Mouse (Mus musculus): ENCODE results near the gene Pik3cb.

Gene Pik3cb

DNA sequence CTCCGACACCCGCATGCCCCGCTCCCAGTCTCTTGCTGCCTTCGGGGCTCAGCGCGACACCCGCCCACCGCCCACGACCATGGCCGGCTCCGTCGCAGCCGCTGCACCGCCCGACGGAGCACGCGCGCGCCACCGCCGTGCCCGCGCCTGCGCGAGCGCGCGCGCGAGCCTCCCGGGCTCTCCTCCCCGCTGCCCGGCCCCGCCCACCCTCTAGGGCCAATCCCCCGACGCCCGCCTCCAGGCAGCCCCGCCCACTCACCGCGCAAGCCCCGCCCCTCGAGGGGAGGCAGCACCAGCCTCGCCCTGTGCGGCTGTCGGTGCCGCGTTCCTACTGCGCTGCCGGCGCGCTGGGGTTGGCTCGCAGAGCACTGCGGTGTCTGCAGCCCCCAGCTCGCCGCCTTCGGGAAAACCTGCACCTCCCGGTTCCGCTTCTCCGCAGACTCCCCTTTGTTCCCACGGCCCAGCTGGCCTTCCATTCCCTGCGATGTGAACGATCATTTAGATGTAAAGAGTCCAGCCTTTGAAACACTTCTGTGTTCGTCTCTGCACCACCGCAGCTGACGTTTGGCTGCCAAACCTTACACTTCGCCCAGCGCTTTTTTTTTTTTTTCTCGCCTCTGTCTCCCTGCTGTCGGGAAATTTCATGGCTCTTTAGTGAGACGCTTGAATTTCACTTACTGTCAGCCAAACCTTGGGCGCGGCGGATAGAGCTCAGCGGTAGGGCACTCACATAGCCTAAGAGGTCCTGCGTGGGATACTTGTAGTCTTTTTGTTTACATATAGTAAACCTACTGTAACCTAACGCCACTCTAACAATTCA, at the start of gene Pik3cb:
Gene Pik3cb (minus strand): TSS at position 559 of the 820 bp plus-strand sequence.
- in situ Hi-C loops (cut with MboI, MseI): loop anchor here (5.0 kb wide), 1 partner anchor 102 kb away; the partner anchor contains the start of gene Cep70

DNA sequence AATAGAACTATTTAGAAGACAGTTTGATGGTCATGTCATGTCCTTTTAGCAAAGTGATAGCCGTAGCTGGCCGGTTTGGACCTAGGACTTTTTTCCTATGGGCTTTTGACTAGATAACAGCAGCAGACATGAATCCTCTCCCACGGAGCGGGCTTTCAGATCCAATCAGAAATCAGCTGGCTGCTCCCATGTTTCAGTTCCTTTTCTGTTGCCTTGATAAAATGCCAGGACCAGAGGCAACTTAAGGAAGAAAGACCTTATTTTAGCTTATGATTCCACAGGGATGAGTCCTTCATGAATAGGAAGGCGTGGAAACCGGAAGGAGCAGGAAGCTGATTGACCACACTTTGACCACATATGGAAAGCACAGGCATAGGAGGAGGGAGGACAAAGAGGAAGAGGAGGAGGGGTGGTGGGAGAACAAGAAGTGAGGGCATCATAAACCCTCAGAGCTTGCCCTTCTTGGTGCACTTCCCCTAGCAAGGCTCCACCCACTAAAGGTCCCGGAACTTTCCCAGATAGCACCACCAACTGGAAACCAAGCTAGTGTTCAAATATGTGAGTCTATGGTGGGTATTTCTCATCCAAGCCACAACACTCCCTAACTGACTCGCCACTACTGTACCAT, 42.7 kb upstream of the Pik3cb start:
- in situ Hi-C loops (cut with MboI, MseI): loop anchor here (25.0 kb wide), 1 partner anchor 1296 kb away; no protein-coding TSS in a partner anchor

DNA sequence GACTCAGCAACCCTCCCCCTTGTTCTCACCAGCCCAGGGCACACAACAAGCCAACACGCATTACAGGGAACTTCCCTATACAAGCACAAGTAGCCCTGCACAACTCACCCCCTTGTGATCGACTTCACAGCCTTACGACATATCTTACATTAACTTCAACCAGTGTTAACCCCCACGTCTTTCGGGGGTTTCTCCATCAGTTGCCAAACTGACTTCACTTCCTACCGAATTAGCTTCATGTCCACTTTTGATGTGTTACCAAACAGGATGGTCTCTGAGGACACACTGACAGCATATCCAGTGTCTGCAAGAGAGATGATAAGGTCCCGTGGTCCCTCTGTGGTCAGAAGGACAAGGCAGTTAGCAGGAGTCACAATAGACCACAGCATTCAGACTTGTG, 41.7 kb upstream of the Pik3cb start:
- in situ Hi-C loops (cut with MboI, MseI): loop anchor here (25.0 kb wide), 1 partner anchor 1295 kb away; no protein-coding TSS in a partner anchor

DNA sequence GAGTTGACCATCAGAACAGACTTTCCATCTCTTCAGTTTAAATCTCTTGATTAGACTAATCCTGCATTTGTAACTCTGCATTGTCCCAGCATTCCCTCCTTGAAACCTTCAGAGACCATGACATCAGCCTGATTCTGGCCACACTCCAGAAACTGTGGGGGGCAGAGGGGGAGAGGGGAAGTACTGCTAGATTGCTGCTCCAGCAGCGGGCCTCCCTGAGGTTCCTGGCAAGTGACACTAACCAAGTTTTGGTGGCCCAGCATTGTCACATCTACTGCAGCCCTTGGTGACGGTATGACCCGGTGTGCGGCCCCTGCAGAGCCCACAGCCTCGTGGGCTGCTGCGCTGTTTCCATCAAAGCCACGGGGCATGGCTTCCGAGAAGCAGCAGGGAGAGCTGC, 39.9 kb upstream of the Pik3cb start:
- in situ Hi-C loops (cut with MboI, MseI): loop anchor here (25.0 kb wide), 1 partner anchor 1293 kb away; no protein-coding TSS in a partner anchor

DNA sequence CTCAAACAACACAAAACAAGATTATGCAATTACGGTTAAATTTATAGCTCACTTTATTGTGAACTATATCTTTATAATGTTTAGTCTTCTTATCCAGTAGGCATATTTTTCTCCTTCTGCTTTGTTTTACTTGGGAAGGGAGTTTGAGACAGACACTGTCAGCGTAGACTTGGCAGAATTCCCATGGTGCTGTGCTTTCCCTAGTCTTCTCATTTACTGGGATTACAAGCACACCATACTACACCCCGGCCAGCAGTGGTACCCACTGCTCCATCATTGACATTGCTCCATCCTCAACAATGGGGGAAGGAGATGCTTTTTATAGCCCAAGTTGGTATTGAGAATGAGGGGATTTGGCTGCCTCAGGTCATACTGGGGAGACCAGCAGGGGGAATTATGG, 38.3 kb upstream of the Pik3cb start:
- in situ Hi-C loops (cut with MboI, MseI): loop anchor here (25.0 kb wide), 1 partner anchor 1291 kb away; no protein-coding TSS in a partner anchor

DNA sequence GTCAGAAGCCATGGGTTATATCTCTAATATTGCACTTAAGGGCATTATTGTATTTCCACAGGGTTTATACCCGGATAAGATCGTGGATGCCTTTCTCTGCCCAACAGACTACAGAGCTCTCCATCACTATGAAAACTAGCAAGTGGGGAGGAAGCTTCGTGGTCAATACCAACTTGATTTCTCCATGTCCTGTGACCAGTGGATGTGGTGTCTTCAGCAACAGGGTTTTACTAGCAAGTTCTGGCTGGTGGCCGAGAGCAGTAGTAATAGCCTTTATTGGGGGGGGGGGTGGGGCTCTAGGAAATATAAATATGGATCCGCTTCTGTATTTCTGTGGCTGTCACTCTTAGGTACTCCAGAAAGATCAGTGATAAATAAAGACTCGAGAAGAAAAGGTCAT, 35.4 kb upstream of the Pik3cb start:
- in situ Hi-C loops (cut with MboI, MseI): loop anchor here (25.0 kb wide), 1 partner anchor 1288 kb away; no protein-coding TSS in a partner anchor

DNA sequence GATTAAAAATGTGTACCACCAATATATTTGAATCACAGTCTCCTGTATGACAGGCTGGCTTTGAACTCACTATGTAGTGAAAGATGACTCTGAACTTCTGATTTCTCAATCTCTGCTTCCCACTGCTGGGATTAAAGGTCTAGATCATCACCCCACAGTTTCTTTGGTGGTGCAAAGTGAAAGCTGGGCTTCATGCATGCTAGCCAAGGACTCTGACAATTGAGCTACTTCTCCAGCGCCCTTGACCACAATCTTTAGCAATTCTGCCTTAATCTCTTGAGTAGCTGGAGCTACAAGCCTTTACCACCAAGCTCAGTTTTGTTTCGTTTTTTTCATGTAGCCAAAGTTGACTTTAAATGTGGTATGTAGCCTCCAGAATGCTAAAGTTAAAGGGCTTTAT, 32.4 kb upstream of the Pik3cb start:
- in situ Hi-C loops (cut with MboI, MseI): no loop called here

DNA sequence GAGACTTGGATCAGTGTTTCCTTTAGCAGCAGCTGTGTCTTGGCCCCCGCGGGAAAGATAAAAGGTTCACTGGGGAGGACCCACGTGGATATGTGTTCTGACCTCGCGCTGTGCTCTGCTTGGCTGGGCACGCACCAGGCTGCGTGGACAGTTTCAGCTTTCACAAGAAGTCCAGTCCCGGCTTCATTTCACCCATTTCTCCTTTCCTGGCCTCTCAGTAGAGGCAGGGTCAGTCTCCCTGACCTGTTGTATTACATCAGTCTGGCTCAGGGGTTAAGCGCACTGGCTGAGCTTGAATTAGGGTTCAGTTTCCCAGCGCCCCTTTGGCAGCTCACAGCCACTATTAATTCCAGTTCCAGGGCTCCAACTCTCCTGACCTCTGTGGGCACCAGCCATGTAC, 30.8 kb upstream of the Pik3cb start:
- in situ Hi-C loops (cut with MboI, MseI): no loop called here

DNA sequence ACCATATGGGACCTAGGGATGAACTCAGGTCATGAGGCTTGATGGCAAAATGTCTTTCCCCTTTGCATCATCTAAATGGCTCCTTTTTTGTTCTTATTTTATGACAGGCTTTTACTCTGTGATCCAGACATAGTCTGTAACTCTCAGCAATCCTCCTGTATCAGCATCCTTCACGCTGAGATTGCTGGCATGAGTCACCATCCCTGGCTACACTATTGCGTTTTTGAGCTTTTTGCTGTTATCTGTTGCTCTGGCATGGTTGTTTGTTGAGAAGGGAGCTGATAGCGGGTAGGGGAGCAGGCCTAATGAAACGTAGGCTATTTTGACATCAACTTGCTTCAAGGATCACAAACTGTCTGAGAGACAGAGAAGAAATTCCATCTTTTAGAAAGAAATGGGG, 28.6 kb upstream of the Pik3cb start:
- in situ Hi-C loops (cut with MboI, MseI): no loop called here

DNA sequence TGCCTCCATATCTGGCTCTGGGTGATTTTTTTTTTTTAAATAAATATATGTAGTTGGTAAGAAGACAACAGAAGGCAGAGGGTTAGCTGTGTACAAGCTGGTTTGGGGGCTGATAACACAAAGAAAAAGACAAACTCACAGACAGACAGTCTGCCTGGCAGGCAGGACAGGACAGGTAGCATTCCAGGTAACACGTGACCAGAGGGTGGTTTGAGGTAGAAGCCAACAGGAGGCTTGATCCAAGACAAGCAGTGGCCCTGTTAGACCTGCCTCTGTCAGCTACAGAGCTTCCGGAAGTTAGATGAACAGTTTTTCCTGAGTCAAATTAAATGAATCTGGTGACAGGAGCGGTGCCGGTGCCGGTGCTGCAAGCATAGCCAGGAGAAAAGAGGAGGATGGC, 26.5 kb upstream of the Pik3cb start:
- in situ Hi-C loops (cut with MboI, MseI): no loop called here

DNA sequence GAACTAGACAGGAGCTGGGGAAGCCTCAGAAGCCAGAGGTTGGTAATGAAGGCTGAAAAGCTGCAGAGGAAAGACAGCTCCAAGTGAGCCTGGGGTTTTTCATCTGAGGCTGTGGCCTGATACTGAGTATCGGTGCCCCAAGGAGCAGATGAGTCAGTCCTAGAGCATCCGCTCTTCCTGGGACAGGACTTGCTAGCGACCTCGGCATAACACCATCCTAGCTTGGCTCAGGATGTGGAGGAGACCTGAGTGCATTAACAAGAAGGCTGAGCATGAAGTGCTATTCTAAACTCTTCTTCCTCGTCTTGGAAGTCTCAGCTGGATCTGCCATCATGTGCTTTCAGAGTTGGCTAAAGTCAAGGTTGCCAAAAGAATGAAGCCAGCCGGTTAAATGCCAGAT, 25.5 kb upstream of the Pik3cb start:
- in situ Hi-C loops (cut with MboI, MseI): no loop called here

DNA sequence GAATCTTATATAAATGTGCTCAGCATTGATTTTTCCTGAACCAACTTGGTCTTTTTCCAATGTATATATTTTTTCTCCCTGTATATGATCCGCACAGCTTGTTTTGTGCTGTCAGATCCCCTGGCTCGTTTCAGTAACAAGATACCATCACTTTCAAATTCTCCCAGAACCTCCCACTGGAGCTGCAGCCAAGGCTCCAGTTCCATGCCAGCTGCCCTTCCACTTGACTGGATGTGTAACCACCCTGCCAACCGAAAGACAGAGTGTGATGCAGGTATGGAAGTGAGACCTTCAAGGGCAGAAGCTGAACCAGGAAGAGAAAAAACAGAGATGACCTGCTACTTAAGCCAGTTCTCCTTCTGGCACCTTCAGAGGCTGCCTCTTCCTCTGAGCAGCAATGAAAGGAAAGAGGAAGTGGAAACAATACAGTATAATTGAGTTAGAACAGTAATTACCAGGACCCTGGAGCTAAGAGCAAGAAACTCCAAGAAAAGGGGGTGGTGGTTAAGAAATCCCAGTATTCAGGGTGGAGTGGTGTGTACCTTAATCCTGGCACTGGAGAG, 24.3 kb upstream of the Pik3cb start:
- in situ Hi-C loops (cut with MboI, MseI): no loop called here

DNA sequence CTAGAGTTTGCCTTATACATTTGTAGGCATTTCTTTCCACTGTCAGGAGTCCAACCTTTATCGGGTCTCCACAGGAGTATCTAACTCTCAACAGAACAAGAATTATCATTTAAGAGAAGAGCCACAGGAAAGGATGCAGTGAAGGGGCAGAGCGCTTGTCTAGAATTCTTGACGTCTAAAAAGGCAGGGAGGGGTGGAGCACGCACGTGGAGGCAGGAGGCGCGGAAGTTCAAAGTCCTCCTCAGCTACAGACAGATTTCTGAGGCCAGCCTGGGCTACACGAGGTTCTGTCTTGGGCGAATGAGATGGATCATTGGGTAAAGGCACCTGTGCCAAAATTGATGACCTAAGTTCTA, 23.7 kb upstream of the Pik3cb start:
- in situ Hi-C loops (cut with MboI, MseI): no loop called here

DNA sequence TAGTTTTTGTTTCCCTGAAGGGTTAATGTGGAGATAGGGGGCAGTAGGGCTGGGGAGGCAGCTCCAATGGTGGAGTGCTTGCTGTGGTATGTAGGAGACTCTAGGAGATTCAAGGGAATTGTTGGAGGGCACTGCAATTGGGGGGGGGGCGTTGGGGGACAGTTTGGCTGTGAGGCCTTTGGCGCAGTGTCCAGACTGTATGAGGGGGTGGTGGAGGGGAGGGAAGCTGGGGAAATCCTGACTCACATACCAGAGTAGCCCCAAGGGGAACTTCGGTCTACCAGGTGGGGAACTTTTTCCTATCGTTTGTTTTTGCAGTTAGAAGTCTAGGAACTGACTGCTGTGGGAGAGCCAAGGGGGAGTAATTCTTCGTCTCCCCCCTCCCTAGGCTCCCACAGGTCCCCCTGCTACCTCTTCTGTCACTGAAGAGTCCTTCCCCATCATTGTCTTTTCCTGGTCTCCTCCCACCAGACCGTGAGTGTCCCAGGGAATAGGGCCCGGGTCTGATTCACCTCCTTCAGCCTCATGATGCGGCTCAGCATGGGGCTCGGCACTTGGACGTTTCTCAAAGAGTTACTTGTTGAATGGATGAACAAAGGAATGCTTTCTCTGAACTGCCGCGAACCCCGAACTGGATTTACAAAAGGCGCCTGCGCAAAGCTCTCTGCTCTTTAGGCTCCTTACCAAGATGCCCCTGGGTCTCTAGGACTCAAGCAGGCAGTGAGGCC, 23.2 kb upstream of the Pik3cb start:
- in situ Hi-C loops (cut with MboI, MseI): no loop called here

DNA sequence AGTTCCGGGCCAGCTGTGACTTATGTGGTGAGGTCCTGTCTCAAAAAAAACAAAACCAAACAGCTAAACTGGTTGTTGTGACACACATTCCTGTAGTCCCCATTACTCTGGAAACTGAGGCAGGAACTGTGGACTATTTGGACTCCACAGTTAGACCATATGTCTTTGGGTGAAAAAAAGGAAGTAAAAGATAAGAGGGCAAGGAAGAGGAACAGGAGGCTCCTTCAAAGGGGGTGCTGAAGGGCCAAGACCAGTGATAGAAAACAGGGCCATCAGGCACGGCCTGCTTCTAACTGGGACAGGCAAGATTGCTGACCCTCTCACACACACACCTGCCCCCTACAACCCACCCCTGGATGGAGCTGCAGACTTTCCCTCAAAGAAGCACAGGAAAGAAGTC, 22.4 kb upstream of the Pik3cb start:
- in situ Hi-C loops (cut with MboI, MseI): no loop called here

DNA sequence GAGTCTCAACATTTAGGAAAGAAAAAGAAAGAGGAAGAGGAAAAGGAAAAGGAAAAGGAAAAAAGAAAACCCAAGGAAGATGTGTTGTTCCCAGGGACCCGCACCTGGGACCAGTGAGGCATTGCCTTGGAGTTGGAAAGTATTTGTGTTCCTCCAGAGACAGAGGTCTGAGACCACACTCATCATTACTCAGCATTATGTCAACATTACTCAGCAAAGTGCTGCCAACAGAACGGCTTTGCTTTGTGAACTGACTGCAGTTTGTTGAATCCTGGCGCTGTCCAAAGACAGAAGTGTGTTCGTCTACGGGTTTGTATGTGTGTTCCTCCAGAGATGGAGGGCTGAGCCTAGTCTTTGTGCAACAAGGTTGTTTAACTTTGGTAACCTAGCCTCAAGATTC, 20.4 kb upstream of the Pik3cb start:
- in situ Hi-C loops (cut with MboI, MseI): no loop called here

DNA sequence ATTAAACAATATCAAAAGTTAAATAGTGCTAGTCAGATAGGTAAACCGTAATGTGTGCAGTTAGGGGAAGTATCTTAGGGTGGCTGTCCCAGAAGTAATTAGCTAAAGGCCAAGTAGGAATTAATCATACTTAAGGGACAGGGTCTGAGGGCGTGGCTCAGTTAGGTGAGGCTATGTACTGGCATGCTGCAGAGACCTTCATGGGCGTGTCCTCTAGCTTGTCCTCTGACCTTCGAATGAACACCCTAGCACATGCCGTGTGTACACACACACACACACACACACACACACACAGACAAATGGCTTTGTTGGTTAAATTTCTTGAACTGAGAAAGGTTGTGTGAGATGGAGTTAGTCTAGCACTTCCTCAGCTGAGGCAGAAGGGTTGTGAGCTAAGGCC, 19.5 kb upstream of the Pik3cb start:
- in situ Hi-C loops (cut with MboI, MseI): no loop called here

DNA sequence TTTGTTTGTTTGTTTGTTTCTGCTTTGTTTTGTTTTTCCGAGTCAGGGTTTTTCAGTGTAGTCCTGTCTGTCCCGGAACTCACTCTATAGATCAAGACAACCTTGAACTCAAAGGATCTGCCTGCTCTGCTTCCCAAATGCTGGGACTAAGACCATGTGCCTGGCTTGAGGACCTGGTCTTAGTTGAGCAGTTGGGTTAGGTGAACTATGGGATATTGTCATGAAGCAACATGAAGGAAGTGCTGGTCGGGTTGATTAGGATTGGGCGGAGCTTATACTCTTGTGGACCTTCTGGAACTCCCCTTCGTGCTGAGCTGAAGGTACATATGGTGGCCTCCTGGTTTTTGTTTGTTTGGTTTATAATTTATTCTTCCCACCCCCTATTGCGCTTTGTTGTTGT, 18.3 kb upstream of the Pik3cb start:
- in situ Hi-C loops (cut with MboI, MseI): no loop called here

DNA sequence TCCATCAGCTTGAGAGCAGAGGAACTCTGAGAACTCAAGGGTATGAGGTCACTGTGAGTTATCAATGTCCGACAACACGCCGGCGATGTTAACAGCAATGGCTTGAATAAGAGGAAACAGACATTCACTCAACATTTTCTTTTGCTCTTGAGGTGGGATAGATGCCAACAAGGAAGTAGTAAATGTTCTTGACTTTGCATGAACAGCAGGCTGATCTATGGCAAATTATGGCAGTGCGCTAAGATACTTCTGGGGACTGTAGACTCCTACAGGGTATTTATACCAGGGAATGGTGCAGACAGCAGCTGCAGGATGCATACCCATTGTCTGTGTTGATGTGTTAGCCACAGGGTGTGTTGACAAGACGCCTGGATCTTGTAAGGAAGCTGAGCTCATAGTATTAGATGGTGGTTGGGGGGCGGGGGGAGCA, 17.8 kb upstream of the Pik3cb start:
- in situ Hi-C loops (cut with MboI, MseI): no loop called here

DNA sequence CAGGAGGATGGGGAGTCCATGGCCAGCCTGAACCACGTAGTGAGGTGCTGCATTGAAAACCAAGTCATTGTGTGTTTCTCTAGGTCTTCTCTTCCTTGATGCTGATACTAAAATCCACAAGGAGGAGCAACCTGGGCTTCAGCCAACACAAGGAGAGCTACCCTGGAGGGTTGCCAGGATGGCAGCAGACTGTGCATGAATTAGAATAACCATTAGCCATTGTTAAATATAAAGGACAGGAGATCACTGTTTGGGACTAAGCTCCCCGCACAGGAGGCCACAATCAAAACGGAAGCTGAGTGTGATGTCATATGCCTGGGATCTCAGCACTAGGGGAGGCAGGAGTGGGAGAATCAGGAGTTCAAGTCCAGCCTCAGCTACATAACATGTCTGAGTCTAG, 13.2 kb upstream of the Pik3cb start:
- in situ Hi-C loops (cut with MboI, MseI): no loop called here

DNA sequence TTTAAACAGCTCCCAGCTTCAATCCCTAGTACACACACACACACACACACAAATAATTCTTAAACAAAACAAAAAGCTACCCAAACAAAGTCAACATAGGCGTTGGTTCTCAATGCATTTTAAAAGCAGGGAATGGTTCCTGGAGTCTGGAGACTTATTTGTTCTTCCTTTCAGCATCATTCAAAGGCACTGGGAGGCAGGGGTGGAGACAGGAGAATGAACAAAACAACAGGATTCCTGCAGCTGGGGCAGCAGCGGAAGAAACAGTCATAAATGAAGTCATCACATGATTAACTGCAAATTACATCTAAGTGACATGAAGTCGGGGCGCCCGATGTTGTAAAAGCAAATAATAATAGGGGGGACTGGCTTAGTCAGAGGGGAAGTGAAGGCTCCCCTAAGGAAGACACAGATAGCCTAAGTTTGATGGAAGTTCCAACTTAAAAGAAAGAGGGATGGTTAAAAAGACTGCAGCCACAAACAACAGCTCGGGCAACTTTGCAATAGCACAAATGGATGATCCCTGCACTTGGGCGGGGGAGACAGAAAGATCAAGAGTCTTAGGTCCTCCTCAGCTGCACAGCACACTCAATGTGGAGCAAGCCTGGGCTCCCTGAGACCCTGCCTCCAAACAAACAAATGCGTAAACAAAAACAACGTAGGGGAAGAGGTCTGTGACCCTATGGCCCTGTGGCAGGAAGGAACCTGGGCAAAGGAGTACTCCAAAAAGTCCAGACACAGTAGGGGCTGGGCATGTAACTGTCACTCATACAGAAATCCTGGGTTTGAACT, 12.5 kb upstream of the Pik3cb start:
- in situ Hi-C loops (cut with MboI, MseI): no loop called here

All from regulatory T cell (primary cell).